11 mouse cellular contexts compared by ENCODE assay signal in the genomic region with DNA sequence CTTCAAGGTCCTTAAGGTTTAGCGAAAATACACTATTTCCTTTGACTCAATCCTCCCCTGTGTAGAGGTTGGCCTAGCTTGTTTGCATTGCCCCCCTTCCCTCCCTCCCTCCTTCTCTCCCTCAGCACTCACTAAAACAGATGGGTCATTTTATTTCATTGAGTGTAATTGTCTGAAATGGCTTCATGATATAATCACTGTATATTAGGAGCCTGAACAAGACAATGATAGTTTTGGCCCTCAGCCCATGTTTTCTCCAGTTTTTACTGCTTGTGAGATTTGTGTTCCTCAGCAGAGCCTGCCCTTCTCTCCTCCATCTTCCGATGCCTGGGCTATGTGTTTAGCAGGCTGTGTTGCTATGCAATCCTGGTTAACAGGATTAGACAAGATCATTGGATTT.
DNase-seq lines count a peak whose midpoint lies in the region; ATAC-seq and TF ChIP-seq lines count a peak whose summit lies in the region.
"Had no signal": no experiment of that assay in that cellular context is flagged by ENCODE, and none has a peak within 500 bp of the region (broad histone marks: within the 10 kb centered on the region; RNA-seq: fewer than 3 reads in every experiment).

No protein-coding gene starts in this region.

- intact Hi-C loops in left cerebral cortex, adult 2 months (cut with DNase I): no loop called here

- 0 out of 2 replicates have a peak overlapping the region, but pooled peaks have one; percentile 41 for H3K27ac ChIP-seq in embryonic facial prominence, embryonic 12.5 days
- no peak overlapping the region for H3K27ac ChIP-seq in embryonic facial prominence, embryonic 10.5 days (replicated peaks)
- peak overlapping the region; percentile 51; the same call in 1 of the 2 replicates for H3K27ac ChIP-seq in kidney, embryonic 16.5 days (ENCODE audit: low read length)
- H3K27ac ChIP-seq in kidney, adult 2 months (ENCODE audit: insufficient read depth, low read depth, low read length): no peak overlapping the region
- H3K27ac ChIP-seq in midbrain, embryonic 15.5 days: no peak overlapping the region
- no peak overlapping the region for H3K27ac ChIP-seq in midbrain, embryonic 16.5 days (ENCODE audit: low read length)
- H3K27ac ChIP-seq in neural tube, embryonic 15.5 days (replicated peaks): 0 out of 2 replicates have a peak overlapping the region, but pooled peaks have one; percentile 34
- no peak overlapping the region for H3K27ac ChIP-seq in left cerebral cortex, adult 2 months
- H3K27ac ChIP-seq: heart, embryonic 10.5 days; liver, embryonic 15.5 days had no signal

- no peaks in the 10 kb centered on the region for H3K9me3 ChIP-seq in embryonic facial prominence, embryonic 12.5 days
- H3K9me3 ChIP-seq in embryonic facial prominence, embryonic 10.5 days: no peaks in the 10 kb centered on the region
- H3K9me3 ChIP-seq in kidney, embryonic 16.5 days (ENCODE audit: low read length): no peaks in the 10 kb centered on the region
- no peaks in the 10 kb centered on the region for H3K9me3 ChIP-seq in midbrain, embryonic 15.5 days
- H3K9me3 ChIP-seq in midbrain, embryonic 16.5 days (replicated peaks; ENCODE audit: control insufficient read depth, low read length, poor library complexity, severe bottlenecking): no peaks in the 10 kb centered on the region
- H3K9me3 ChIP-seq in neural tube, embryonic 15.5 days (replicated peaks): no peaks in the 10 kb centered on the region
- H3K9me3 ChIP-seq: heart, embryonic 10.5 days; liver, embryonic 15.5 days had no signal

- H3K36me3 ChIP-seq in embryonic facial prominence, embryonic 12.5 days: no peaks in the 10 kb centered on the region
- no peaks in the 10 kb centered on the region for H3K36me3 ChIP-seq in embryonic facial prominence, embryonic 10.5 days (replicated peaks)
- H3K36me3 ChIP-seq in kidney, embryonic 16.5 days (ENCODE audit: insufficient read depth, low read length): peaks cover under 1% of the 10 kb centered on the region; the same call in 1 of the 2 replicates
- H3K36me3 ChIP-seq in kidney, adult 2 months (ENCODE audit: control insufficient read depth, insufficient read depth, low read length): no peaks in the 10 kb centered on the region
- H3K36me3 ChIP-seq in midbrain, embryonic 15.5 days (replicated peaks): no peaks in the 10 kb centered on the region
- H3K36me3 ChIP-seq in midbrain, embryonic 16.5 days (ENCODE audit: control insufficient read depth, insufficient read depth, low read length): no peaks in the 10 kb centered on the region
- no peaks in the 10 kb centered on the region for H3K36me3 ChIP-seq in neural tube, embryonic 15.5 days
- H3K36me3 ChIP-seq: heart, embryonic 10.5 days; liver, embryonic 15.5 days had no signal

- no peak for DNase-seq in embryonic facial prominence, embryonic 10.5 days (ENCODE audit: low spot score)
- no peak for DNase-seq in kidney, adult 2 months
- DNase-seq in left cerebral cortex, adult 2 months (ENCODE audit: extremely low spot score in 1 of 2, low spot score in 2 of 2): no peak
- DNase-seq: adrenal gland, postnatal 14 days had no signal

- WGBS in embryonic facial prominence, embryonic 12.5 days: 58% methylated on average over 2 of the region's 2 CpGs
- 67% methylated on average over 2 of the region's 2 CpGs for WGBS in embryonic facial prominence, embryonic 10.5 days
- 52% methylated on average over 2 of the region's 2 CpGs for WGBS in kidney, embryonic 16.5 days
- 69% methylated on average over 2 of the region's 2 CpGs for WGBS in kidney, adult 2 months
- 62% methylated on average over 2 of the region's 2 CpGs for whole genome bisulfite sequencing in midbrain, embryonic 15.5 days
- 53% methylated on average over 2 of the region's 2 CpGs for WGBS in midbrain, embryonic 16.5 days
- WGBS in neural tube, embryonic 15.5 days: 49% methylated on average over 2 of the region's 2 CpGs

- H3K27me3 ChIP-seq in embryonic facial prominence, embryonic 12.5 days: no peaks in the 10 kb centered on the region
- no peaks in the 10 kb centered on the region for H3K27me3 ChIP-seq in embryonic facial prominence, embryonic 10.5 days (replicated peaks; ENCODE audit: low read depth, poor library complexity, severe bottlenecking)
- no peaks in the 10 kb centered on the region for H3K27me3 ChIP-seq in kidney, embryonic 16.5 days (ENCODE audit: insufficient read depth, low read length)
- H3K27me3 ChIP-seq in kidney, adult 2 months (replicated peaks; ENCODE audit: control insufficient read depth, insufficient read depth, low read length): no peaks in the 10 kb centered on the region
- no peaks in the 10 kb centered on the region for H3K27me3 ChIP-seq in midbrain, embryonic 15.5 days (replicated peaks)
- H3K27me3 ChIP-seq in midbrain, embryonic 16.5 days (ENCODE audit: control insufficient read depth, insufficient read depth, low read depth, low read length): no peaks in the 10 kb centered on the region
- H3K27me3 ChIP-seq in neural tube, embryonic 15.5 days (replicated peaks): no peaks in the 10 kb centered on the region
- H3K27me3 ChIP-seq: liver, embryonic 15.5 days had no signal

- TF ChIP-seq CTCF in kidney, adult 2 months (conservative IDR thresholded peaks at IDR 0.05; ENCODE audit: insufficient read depth, insufficient read length, low read depth, low read length): no peak
- no peak for TF ChIP-seq CTCF in left cerebral cortex, adult 2 months (IDR thresholded peaks at IDR 0.05)

- 0 out of 2 replicates have a peak, but pooled peaks have one; percentile 60 for ATAC-seq in embryonic facial prominence, embryonic 12.5 days (ENCODE audit: insufficient number of reproducible peaks, insufficient read depth, low FRiP score, low TSS enrichment)
- peak; percentile 94 for ATAC-seq in kidney, embryonic 16.5 days (ENCODE audit: low FRiP score, low TSS enrichment)
- 0 out of 2 replicates have a peak, but pooled peaks have one; percentile 24 for ATAC-seq in midbrain, embryonic 15.5 days (replicated peaks)
- ATAC-seq in midbrain, embryonic 16.5 days: no peak
- peak; percentile 80 for ATAC-seq in neural tube, embryonic 15.5 days (ENCODE audit: low FRiP score)

- H3K4me3 ChIP-seq in embryonic facial prominence, embryonic 12.5 days: no peak overlapping the region
- no peak overlapping the region for H3K4me3 ChIP-seq in embryonic facial prominence, embryonic 10.5 days
- H3K4me3 ChIP-seq in kidney, embryonic 16.5 days (ENCODE audit: low read length): no peak overlapping the region
- H3K4me3 ChIP-seq in kidney, adult 2 months (ENCODE audit: insufficient read depth, low read depth, low read length): no peak overlapping the region
- no peak overlapping the region for H3K4me3 ChIP-seq in midbrain, embryonic 15.5 days
- H3K4me3 ChIP-seq in midbrain, embryonic 16.5 days (ENCODE audit: low read depth, low read length): no peak overlapping the region
- no peak overlapping the region for H3K4me3 ChIP-seq in neural tube, embryonic 15.5 days (replicated peaks)
- no peak overlapping the region for H3K4me3 ChIP-seq in left cerebral cortex, adult 2 months
- H3K4me3 ChIP-seq: heart, embryonic 10.5 days; liver, embryonic 15.5 days had no signal

- peaks cover 12% of the 10 kb centered on the region; the same call in 1 of the 2 replicates for H3K4me1 ChIP-seq in embryonic facial prominence, embryonic 12.5 days
- peaks cover 18% of the 10 kb centered on the region for H3K4me1 ChIP-seq in embryonic facial prominence, embryonic 10.5 days
- no peaks in the 10 kb centered on the region for H3K4me1 ChIP-seq in kidney, embryonic 16.5 days (ENCODE audit: insufficient read depth, low read length)
- no peaks in the 10 kb centered on the region for H3K4me1 ChIP-seq in kidney, adult 2 months (ENCODE audit: control insufficient read depth, insufficient read depth, low read length)
- H3K4me1 ChIP-seq in midbrain, embryonic 15.5 days: no peaks in the 10 kb centered on the region
- H3K4me1 ChIP-seq in midbrain, embryonic 16.5 days (ENCODE audit: control insufficient read depth, insufficient read depth, low read length): no peaks in the 10 kb centered on the region
- no peaks in the 10 kb centered on the region for H3K4me1 ChIP-seq in neural tube, embryonic 15.5 days
- H3K4me1 ChIP-seq: liver, embryonic 15.5 days had no signal

- H3K9ac ChIP-seq in embryonic facial prominence, embryonic 12.5 days: no peak overlapping the region
- no peak overlapping the region for H3K9ac ChIP-seq in kidney, embryonic 16.5 days (replicated peaks; ENCODE audit: low read length)
- no peak overlapping the region for H3K9ac ChIP-seq in midbrain, embryonic 15.5 days
- no peak overlapping the region for H3K9ac ChIP-seq in midbrain, embryonic 16.5 days (ENCODE audit: low read depth, low read length)
- H3K9ac ChIP-seq in neural tube, embryonic 15.5 days (replicated peaks): no peak overlapping the region
- H3K9ac ChIP-seq: liver, embryonic 15.5 days had no signal

- no peak for TF ChIP-seq POLR2A in kidney, adult 2 months (IDR thresholded peaks at IDR 0.05; ENCODE audit: low read depth, low read length)

- H3K4me2 ChIP-seq in embryonic facial prominence, embryonic 12.5 days (replicated peaks): no peak overlapping the region
- H3K4me2 ChIP-seq in kidney, embryonic 16.5 days (replicated peaks; ENCODE audit: low read depth, low read length): no peak overlapping the region
- no peak overlapping the region for H3K4me2 ChIP-seq in midbrain, embryonic 15.5 days
- no peak overlapping the region for H3K4me2 ChIP-seq in midbrain, embryonic 16.5 days (ENCODE audit: low read length)
- no peak overlapping the region for H3K4me2 ChIP-seq in neural tube, embryonic 15.5 days
- H3K4me2 ChIP-seq: liver, embryonic 15.5 days had no signal

Comparison
In these comparisons a context has a peak if more than half of its experiments do, and no peak if none do; other contexts are left out.
1. H3K27ac ChIP-seq: peak in embryonic facial prominence, embryonic 12.5 days (single experiment), kidney, embryonic 16.5 days (single experiment) and neural tube, embryonic 15.5 days (single experiment); none in embryonic facial prominence, embryonic 10.5 days (single experiment), kidney, adult 2 months (single experiment), midbrain, embryonic 15.5 days (single experiment), midbrain, embryonic 16.5 days (single experiment) and left cerebral cortex, adult 2 months (single experiment).